Mouse (Mus musculus) hindbrain, embryonic 10.5 days (tissue): ENCODE results near the gene Lce3d. TPM values are rescaled to one million over a fixed set of nuclear protein-coding genes. Genes with fewer than 3 reads are reported as not detected.
A peak's percentile ranks its signal among the peaks of the same experiment; 100 is the strongest.

ENCODE experiments used
- DNase-seq: peaks from one replicate; pipeline ENCODE4 v3.0.0-alpha.2; 2017; ENCODE audit warnings: low spot score
- H3K27ac ChIP-seq: fragments of 300-500 bp; sonication (generic); 2 replicates; pipeline ENCODE4 v1.5.1; 2016; ENCODE audit warnings: mild to moderate bottlenecking, moderate library complexity
- H3K27me3 ChIP-seq: fragments of 300-500 bp; sonication (generic); 2 replicates; pipeline ENCODE4 v1.6.1; 2016; ENCODE audit warnings: mild to moderate bottlenecking; ENCODE audit not compliant: poor library complexity, insufficient read depth, severe bottlenecking
- H3K36me3 ChIP-seq: fragments of 300-500 bp; sonication (generic); 2 replicates; pipeline ENCODE4 v1.6.1; 2016; ENCODE audit warnings: mild to moderate bottlenecking, moderate library complexity
- H3K4me1 ChIP-seq: fragments of 300-500 bp; sonication (generic); replicated peaks from 2 replicates; pipeline ENCODE4 v1.6.1; 2016; ENCODE audit warnings: mild to moderate bottlenecking
- H3K4me3 ChIP-seq: fragments of 300-500 bp; sonication (generic); 2 replicates; pipeline ENCODE4 v1.5.1; 2016; ENCODE audit warnings: mild to moderate bottlenecking, moderate library complexity
- H3K9me3 ChIP-seq: fragments of 300-500 bp; sonication (generic); 2 replicates; pipeline ENCODE4 v1.6.1; 2016; ENCODE audit warnings: mild to moderate bottlenecking, moderate library complexity
- WGBS: fragments of 180-500 bp; shearing (Covaris S2); methylation state at CpG from one replicate; pipeline ENCODE4 v1.1.7; 2016; 5-methylcytosine and 5-hydroxymethylcytosine counted together
- polyA plus RNA-seq: library from polyadenylated mRNA; unstranded; fragments of >200 nt; fragmentation: Nextera tagmentation; extraction: Ambion mirVana; gene quantifications from 2 replicates; pipeline ENCODE4 v1.2.1, GENCODE M21; 2016

Gene Lce3d
- polyA plus RNA-seq, result not detected in 2 replicates

- H3K4me3 ChIP-seq, result no peak within 1 kb of the TSS
- no peaks in the 10 kb centered on the region for H3K27me3 ChIP-seq
- WGBS, result 84% methylated on average over 1 of the region's 1 CpGs
- H3K27ac ChIP-seq, result no peak within 1 kb of the TSS
- H3K4me1 ChIP-seq, result no peaks in the 10 kb centered on the region
- H3K9me3 ChIP-seq, result no peaks in the 10 kb centered on the region
- no peaks in the 10 kb centered on the region for H3K36me3 ChIP-seq
- DNase-seq, result no peak
Measured at GRCm38 (mm10) chr3:92957090-92957489, at the start of gene Lce3d. Gene Lce3d, plus strand, starts transcription at chr3:92957390.

DNA sequence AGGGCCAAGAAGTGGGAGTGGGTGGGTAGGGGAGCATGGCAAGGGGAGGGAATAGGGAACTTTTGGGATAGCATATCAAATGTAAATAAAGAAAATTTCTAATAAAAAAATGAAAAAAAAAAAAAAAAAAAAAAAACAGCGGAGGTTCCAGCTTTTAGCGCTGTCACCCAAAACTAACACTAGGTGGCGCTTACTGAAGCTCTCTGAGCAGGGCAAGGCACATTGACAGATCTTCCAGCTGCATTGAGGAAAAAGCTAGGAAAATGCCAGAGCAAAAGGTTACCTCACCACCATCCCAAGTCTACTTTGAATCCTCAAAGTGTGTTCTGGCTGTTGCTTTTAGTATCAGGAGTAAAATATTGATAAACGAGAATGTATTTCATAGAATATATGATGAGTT, 49.6 kb upstream of the Lce3d start:
- DNase-seq, result peak; percentile 20
- 25% methylated on average over 4 of the region's 4 CpGs for WGBS
- Histone ChIP-seq H3K27ac (no peak overlapping the region), H3K36me3 (no peaks in the 10 kb centered on the region), H3K27me3 (no peaks in the 10 kb centered on the region), H3K4me1 (no peaks in the 10 kb centered on the region), H3K9me3 (no peaks in the 10 kb centered on the region), H3K4me3 (no peak overlapping the region)

DNA sequence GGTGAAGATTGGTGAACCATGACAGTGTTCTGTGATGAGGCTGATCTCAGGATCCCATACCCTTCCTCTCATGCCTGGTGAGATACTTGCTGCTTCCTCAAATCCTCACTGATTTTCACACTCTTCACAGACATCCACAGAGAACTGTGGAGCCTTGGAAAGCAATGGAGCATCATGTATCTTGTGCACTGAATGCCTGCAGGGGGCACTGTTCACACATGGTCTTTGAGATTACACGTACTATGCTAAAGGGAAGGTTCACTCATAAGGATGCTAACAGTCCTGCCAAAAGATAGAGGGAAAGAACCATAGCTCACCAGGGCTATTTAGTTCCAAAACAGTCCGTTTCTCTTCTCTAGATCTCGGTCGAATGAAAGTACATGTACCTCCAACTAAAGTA, 36.8 kb upstream of the Lce3d start:
- 64% methylated on average over 4 of the region's 4 CpGs for WGBS
- Histone ChIP-seq H3K4me1 (no peaks in the 10 kb centered on the region; the same call in 1 of the 2 replicates), H3K27me3 (no peaks in the 10 kb centered on the region), H3K9me3 (no peaks in the 10 kb centered on the region), H3K36me3 (no peaks in the 10 kb centered on the region), H3K27ac (no peak overlapping the region), H3K4me3 (no peak overlapping the region)
- DNase-seq, result no peak

GRCm38 (mm10) chr3:92926130-92926529, 31.1 kb upstream of the Lce3d start, which contains the start of gene Lce3a:
Gene Lce3a, minus strand, starts transcription at chr3:92926230.
- no peak within 1 kb of the TSS for H3K4me3 ChIP-seq
- H3K36me3 ChIP-seq, result no peaks in the 10 kb centered on the region
- H3K4me1 ChIP-seq, result no peaks in the 10 kb centered on the region
- 84% methylated on average over 2 of the region's 2 CpGs for WGBS
- H3K27ac ChIP-seq, result no peak within 1 kb of the TSS
- no peaks in the 10 kb centered on the region for H3K27me3 ChIP-seq
- no peak for DNase-seq
- no peaks in the 10 kb centered on the region for H3K9me3 ChIP-seq

GRCm38 (mm10) chr3:92932679-92933078, 24.5 kb upstream of the Lce3d start, which contains the start of gene Lce3b:
Gene Lce3b, plus strand, starts transcription at chr3:92932979.
- Histone ChIP-seq H3K27ac (no peak within 1 kb of the TSS), H3K36me3 (no peaks in the 10 kb centered on the region), H3K4me3 (no peak within 1 kb of the TSS), H3K9me3 (no peaks in the 10 kb centered on the region), H3K4me1 (no peaks in the 10 kb centered on the region), H3K27me3 (no peaks in the 10 kb centered on the region)
- WGBS, result 53% methylated on average over 2 of the region's 2 CpGs
- DNase-seq, result no peak

GRCm38 (mm10) chr3:92944186-92944585, 13.0 kb upstream of the Lce3d start, which contains the start of gene Lce3c:
Gene Lce3c, plus strand, starts transcription at chr3:92944486.
- no peak within 1 kb of the TSS for H3K27ac ChIP-seq
- DNase-seq, result no peak
- no peaks in the 10 kb centered on the region for H3K27me3 ChIP-seq
- no peaks in the 10 kb centered on the region for H3K36me3 ChIP-seq
- H3K4me1 ChIP-seq, result no peaks in the 10 kb centered on the region
- WGBS, result 84% methylated on average over 1 of the region's 1 CpGs
- no peaks in the 10 kb centered on the region for H3K9me3 ChIP-seq
- no peak within 1 kb of the TSS for H3K4me3 ChIP-seq

GRCm38 (mm10) chr3:92966761-92967160, 9.6 kb downstream of the Lce3d start, which contains the start of gene Lce3e:
Gene Lce3e, plus strand, starts transcription at chr3:92967061.
- Histone ChIP-seq H3K9me3 (no peaks in the 10 kb centered on the region), H3K4me3 (no peak within 1 kb of the TSS), H3K27me3 (no peaks in the 10 kb centered on the region), H3K36me3 (no peaks in the 10 kb centered on the region), H3K4me1 (no peaks in the 10 kb centered on the region), H3K27ac (no peak within 1 kb of the TSS)
- 87% methylated on average over 2 of the region's 2 CpGs for WGBS
- no peak for DNase-seq

DNA sequence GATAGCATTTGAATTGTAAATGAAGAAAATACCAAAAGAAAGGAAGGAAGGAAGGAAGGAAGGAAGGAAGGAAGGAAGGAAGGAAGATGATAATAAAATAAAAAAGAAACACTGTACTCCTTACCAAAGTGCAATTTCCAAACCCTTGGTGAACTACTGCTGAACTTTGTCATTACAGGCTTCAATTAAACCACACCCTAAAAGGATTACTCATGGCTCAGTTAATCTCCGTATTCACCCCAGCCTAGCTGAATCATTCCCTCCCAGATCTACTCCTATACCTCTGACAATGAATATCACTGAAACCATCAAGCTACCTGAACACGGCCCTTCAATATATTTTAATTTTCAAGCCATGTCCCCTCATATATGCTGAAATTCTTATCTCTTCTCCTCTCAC, 21.3 kb downstream of the Lce3d start:
- H3K36me3 ChIP-seq, result no peaks in the 10 kb centered on the region
- WGBS, result 85% methylated on average over 2 of the region's 2 CpGs
- no peaks in the 10 kb centered on the region for H3K27me3 ChIP-seq
- no peak overlapping the region for H3K4me3 ChIP-seq
- no peak overlapping the region for H3K27ac ChIP-seq
- no peak for DNase-seq
- H3K4me1 ChIP-seq, result no peaks in the 10 kb centered on the region
- H3K9me3 ChIP-seq, result no peaks in the 10 kb centered on the region

GRCm38 (mm10) chr3:92991926-92992325, 34.7 kb downstream of the Lce3d start, which contains the start of gene Lce3f:
Gene Lce3f, plus strand, starts transcription at chr3:92992226.
- Histone ChIP-seq H3K4me1 (no peaks in the 10 kb centered on the region), H3K27ac (no peak within 1 kb of the TSS), H3K9me3 (no peaks in the 10 kb centered on the region), H3K4me3 (no peak within 1 kb of the TSS), H3K36me3 (no peaks in the 10 kb centered on the region), H3K27me3 (no peaks in the 10 kb centered on the region)
- no peak for DNase-seq

- Histone ChIP-seq H3K27ac (no peak overlapping the region), H3K9me3 (no peaks in the 10 kb centered on the region), H3K4me1 (no peaks in the 10 kb centered on the region), H3K4me3 (no peak overlapping the region), H3K36me3 (no peaks in the 10 kb centered on the region), H3K27me3 (no peaks in the 10 kb centered on the region)
- peak; percentile 71 for DNase-seq
- 6% methylated on average over 7 of the region's 7 CpGs for WGBS
Measured at GRCm38 (mm10) chr3:92998691-92999090, 41.5 kb downstream of the Lce3d start.

GRCm38 (mm10) chr3:93000621-93001020, 43.4 kb downstream of the Lce3d start:
- H3K4me1 ChIP-seq, result no peaks in the 10 kb centered on the region
- no peak for DNase-seq
- no peaks in the 10 kb centered on the region for H3K9me3 ChIP-seq
- H3K27ac ChIP-seq, result no peak overlapping the region
- 84% methylated on average over 3 of the region's 3 CpGs for WGBS
- no peak overlapping the region for H3K4me3 ChIP-seq
- no peaks in the 10 kb centered on the region for H3K27me3 ChIP-seq
- no peaks in the 10 kb centered on the region for H3K36me3 ChIP-seq

DNA sequence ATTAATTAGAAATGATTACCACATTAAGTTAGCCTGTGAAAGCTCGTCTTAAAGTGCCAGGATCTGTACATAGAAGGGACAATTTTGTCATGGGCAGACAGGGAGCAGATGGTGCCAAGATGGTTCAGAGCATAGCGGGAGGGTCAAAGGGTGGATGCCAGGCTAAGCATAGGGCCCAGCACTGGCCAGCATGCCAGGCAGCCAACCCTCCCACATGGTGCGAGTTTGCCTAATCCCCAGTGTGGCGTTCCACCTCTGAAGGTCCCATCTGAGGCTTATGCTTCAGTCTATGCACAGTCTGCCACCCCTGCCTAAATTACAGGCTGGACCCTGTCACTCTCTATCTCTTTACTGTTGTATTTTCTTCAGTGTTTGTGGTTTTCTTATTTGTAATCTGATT, 45.7 kb downstream of the Lce3d start:
- Histone ChIP-seq H3K4me3 (no peak overlapping the region), H3K27ac (no peak overlapping the region), H3K9me3 (no peaks in the 10 kb centered on the region), H3K27me3 (no peaks in the 10 kb centered on the region), H3K4me1 (no peaks in the 10 kb centered on the region), H3K36me3 (no peaks in the 10 kb centered on the region)
- no peak for DNase-seq
- 81% methylated on average over 4 of the region's 4 CpGs for WGBS
